Mouse (Mus musculus) MEL-GATA-1-ER (cell line): Measurements from ENCODE around the gene 1110051M20Rik.

Experiments
- DNase-seq: peaks from one replicate; pipeline ENCODE4 v3.0.0-alpha.2; 2012; ENCODE audit warnings: low read depth; ENCODE audit errors: extremely low read depth

1110051M20Rik gene

GRCm38 (mm10) chr2:91421641-91422040 is 22.9 kb downstream of the 1110051M20Rik start:
- DNase-seq, result no peak

GRCm38 (mm10) chr2:91413811-91414210 is 30.7 kb downstream of the 1110051M20Rik start:
- DNase-seq, result no peak

GRCm38 (mm10) chr2:91412361-91412760 is 32.1 kb downstream of the 1110051M20Rik start:
- DNase-seq, result no peak

GRCm38 (mm10) chr2:91411473-91411872 is 33.0 kb downstream of the 1110051M20Rik start:
- no peak for DNase-seq

- DNase-seq, result no peak
Observed at GRCm38 (mm10) chr2:91408031-91408430, 36.5 kb downstream of the 1110051M20Rik start.

- no peak for DNase-seq
Observed at GRCm38 (mm10) chr2:91405071-91405470, 39.4 kb downstream of the 1110051M20Rik start.

- DNase-seq, result no peak
Observed at GRCm38 (mm10) chr2:91399727-91400126, 44.8 kb downstream of the 1110051M20Rik start.

GRCm38 (mm10) chr2:91399168-91399567 is 45.3 kb downstream of the 1110051M20Rik start:
- DNase-seq, result no peak

- DNase-seq, result no peak
Observed at GRCm38 (mm10) chr2:91394078-91394477, 50.4 kb downstream of the 1110051M20Rik start.

- no peak for DNase-seq
Observed at GRCm38 (mm10) chr2:91388738-91389137, 55.8 kb downstream of the 1110051M20Rik start.

- DNase-seq, result no peak
Observed at GRCm38 (mm10) chr2:91388281-91388680, 56.2 kb downstream of the 1110051M20Rik start.

- no peak for DNase-seq
Observed at GRCm38 (mm10) chr2:91387287-91387958, 57.1 kb downstream of the 1110051M20Rik start.

GRCm38 (mm10) chr2:91386547-91387286 is 57.8 kb downstream of the 1110051M20Rik start:
- DNase-seq, result no peak

- no peak for DNase-seq
Observed at GRCm38 (mm10) chr2:91383294-91383693, 61.2 kb downstream of the 1110051M20Rik start.

- DNase-seq, result no peak
Observed at GRCm38 (mm10) chr2:91377038-91377437, 67.5 kb downstream of the 1110051M20Rik start.

- no peak for DNase-seq
Observed at GRCm38 (mm10) chr2:91370314-91370713, 74.2 kb downstream of the 1110051M20Rik start.

GRCm38 (mm10) chr2:91363272-91363671 is 81.2 kb downstream of the 1110051M20Rik start:
- DNase-seq, result no peak

- peak; percentile 55 for DNase-seq
Observed at GRCm38 (mm10) chr2:91361068-91361528, 83.4 kb downstream of the 1110051M20Rik start.

GRCm38 (mm10) chr2:91355767-91356166 is 88.7 kb downstream of the 1110051M20Rik start:
- no peak for DNase-seq

- peak; percentile 95 for DNase-seq
Observed at GRCm38 (mm10) chr2:91354727-91355403, 89.6 kb downstream of the 1110051M20Rik start.

- DNase-seq, result no peak
Observed at GRCm38 (mm10) chr2:91353854-91354253, 90.7 kb downstream of the 1110051M20Rik start.

GRCm38 (mm10) chr2:91351841-91352240 is 92.7 kb downstream of the 1110051M20Rik start:
- no peak for DNase-seq
